Mouse (Mus musculus): ENCODE measurements around the gene Gucy2c.

DNA sequence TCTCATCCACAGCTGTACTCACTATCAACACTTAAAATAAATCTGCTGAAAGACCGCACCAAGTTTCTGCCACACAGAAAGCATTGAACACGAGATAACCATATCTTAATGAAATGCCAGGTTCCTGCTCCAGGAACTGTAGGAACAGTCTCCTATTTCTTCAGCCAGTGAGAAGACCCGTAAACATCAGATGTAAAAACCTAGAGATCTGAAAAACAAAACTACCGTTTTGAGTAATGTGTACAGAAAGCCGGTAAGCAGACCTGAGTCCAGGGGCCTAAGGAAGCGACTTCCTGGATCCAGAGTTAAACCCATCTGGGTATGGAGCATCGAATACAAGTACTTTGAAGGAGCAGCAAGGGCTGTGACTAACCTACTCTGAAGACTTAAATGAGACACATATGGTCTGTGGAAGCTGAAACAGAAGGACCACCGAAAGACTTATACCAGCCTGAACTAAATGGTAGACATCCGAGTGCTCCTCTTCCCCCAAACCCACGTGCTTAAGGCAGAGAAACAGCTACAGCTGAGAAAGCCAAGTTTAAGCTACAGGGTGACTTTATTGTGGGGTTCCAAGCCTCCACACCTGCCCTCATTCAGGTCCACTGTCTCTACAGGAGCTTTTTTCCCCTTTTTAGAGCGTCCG, 21.7 kb upstream of the Gucy2c start:
- TF ChIP-seq CTCF (IDR thresholded peaks at IDR 0.05; ENCODE audit: low read depth) (no peak), EP300 (optimal IDR thresholded peaks at IDR 0.05) (no peak)

Measured in stomach, postnatal 0 days (tissue).